Mouse (Mus musculus): Measurements from ENCODE around the gene Slco4a1. TPM values are rescaled to one million over a fixed set of nuclear protein-coding genes. Genes with fewer than 3 reads are reported as not detected.

The Slco4a1 gene
- polyA plus RNA-seq, 1 experiment from 2014 or later, result 0.59 TPM

DNA sequence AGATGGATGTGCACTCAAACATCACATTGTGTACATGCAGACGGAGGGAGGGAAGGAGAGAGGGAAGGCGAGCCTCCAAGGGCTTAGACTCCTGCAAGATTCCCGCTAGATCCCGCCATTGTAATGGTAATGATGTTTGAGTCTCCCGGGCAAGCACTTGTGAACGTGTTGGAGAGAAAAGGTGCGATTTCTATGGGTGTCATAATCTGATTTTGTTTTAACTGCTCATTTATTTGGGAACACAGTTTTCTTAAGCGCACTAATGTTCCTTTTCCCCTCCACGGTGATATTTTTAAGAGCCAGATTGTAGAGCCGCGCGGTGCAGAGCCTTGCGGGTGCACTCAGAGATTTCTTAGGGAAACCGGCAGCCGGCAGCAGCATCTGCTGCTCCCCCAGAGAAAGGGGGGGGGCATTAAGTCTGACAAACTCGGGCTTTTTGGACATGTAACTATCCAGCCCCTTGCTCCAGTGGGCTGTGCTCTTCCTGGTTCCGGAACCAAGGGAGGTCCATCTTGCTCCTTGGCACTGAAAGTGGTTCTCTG, 32.2 kb downstream of the Slco4a1 start:
- DNase-seq (ENCODE audit: low spot score), result no peak
- peaks cover 19% of the 10 kb centered on the region for H3K4me1 ChIP-seq
- WGBS, result 17% methylated on average over 17 of the region's 17 CpGs
- H3K36me3 ChIP-seq, result no peaks in the 10 kb centered on the region
- no peak overlapping the region for H3K27ac ChIP-seq
- H3K9me3 ChIP-seq, result no peaks in the 10 kb centered on the region
- no peak overlapping the region for H3K4me3 ChIP-seq
- H3K27me3 ChIP-seq (ENCODE audit: insufficient read depth, poor library complexity, severe bottlenecking), result peaks cover 70% of the 10 kb centered on the region

DNA sequence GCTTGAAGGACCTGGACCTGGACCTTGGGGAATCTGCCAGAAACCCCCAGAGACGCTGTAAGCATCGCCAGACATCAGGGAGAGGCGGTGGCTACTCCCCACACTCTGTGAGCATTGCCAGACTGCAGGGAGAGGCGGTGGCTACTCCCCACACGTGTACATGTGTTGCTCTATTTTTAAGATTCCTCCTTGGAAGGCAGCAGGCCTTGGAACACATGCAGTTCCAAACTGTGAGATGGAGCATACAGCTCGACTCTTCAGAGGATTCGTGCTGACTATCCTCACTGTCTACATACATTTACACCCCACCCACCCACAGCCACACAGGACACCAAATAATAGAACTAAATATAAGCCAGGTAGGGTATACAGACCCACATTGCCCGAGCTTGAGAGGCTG, 39.9 kb downstream of the Slco4a1 start:
- Histone ChIP-seq H3K4me1 (peaks cover 31% of the 10 kb centered on the region), H3K36me3 (no peaks in the 10 kb centered on the region), H3K27ac (no peak overlapping the region), H3K9me3 (no peaks in the 10 kb centered on the region), H3K27me3 (ENCODE audit: insufficient read depth, poor library complexity, severe bottlenecking) (peaks cover 68% of the 10 kb centered on the region), H3K4me3 (no peak overlapping the region)
- 71% methylated on average over 8 of the region's 8 CpGs for WGBS
- no peak for DNase-seq (ENCODE audit: low spot score)

DNA sequence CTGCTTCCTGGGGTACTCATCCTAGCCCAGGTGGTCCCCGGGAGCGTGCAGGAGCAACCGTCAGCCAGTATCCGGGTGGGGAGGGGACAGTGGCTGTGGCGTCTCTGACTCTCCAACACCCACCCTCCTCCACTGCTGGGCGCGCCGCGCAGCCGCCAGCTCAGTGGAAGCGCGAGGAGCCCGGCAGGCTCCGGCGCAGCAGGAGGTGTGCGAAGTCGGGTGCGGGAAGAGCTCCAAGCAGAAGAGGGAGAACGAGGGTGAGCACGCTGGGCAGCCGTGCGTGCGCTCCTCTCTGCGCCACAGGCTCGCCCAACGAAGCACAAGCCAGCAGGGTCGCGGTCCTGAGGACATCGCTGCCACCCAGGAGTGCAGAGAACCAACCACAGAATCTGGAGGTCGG, 43.7 kb downstream of the Slco4a1 start, which contains the start of gene Ntsr1:
TSS of gene Ntsr1 (plus strand) at position 236 of the 400 bp plus-strand sequence.
- Histone ChIP-seq H3K4me1 (peaks cover 38% of the 10 kb centered on the region), H3K9me3 (no peaks in the 10 kb centered on the region), H3K27ac (peak within 1 kb of the TSS; percentile 6; the same call in 1 of the 2 replicates), H3K27me3 (ENCODE audit: insufficient read depth, poor library complexity, severe bottlenecking) (peaks cover 73% of the 10 kb centered on the region), H3K36me3 (no peaks in the 10 kb centered on the region), H3K4me3 (peak within 1 kb of the TSS; percentile 53)
- no peak for DNase-seq (ENCODE audit: low spot score)
- WGBS, result under 1% methylated on average over 30 of the region's 30 CpGs

DNA sequence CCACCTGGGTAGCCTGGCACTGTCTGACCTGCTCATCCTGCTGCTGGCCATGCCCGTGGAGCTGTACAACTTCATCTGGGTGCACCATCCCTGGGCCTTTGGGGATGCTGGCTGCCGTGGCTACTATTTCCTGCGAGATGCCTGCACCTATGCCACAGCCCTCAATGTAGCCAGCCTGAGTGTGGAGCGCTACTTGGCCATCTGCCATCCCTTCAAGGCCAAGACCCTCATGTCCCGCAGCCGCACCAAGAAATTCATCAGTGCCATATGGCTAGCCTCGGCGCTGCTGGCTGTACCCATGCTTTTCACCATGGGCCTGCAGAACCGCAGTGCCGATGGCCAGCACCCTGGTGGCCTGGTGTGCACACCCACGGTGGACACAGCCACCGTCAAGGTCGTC, 44.7 kb downstream of the Slco4a1 start:
- Histone ChIP-seq H3K36me3 (no peaks in the 10 kb centered on the region), H3K27me3 (ENCODE audit: insufficient read depth, poor library complexity, severe bottlenecking) (peaks cover 74% of the 10 kb centered on the region), H3K27ac (no peak overlapping the region), H3K4me1 (peaks cover 38% of the 10 kb centered on the region), H3K4me3 (0 out of 2 replicates have a peak overlapping the region, but pooled peaks have one; percentile 2), H3K9me3 (no peaks in the 10 kb centered on the region)
- no peak for DNase-seq (ENCODE audit: low spot score)
- 31% methylated on average over 13 of the region's 13 CpGs for WGBS

DNA sequence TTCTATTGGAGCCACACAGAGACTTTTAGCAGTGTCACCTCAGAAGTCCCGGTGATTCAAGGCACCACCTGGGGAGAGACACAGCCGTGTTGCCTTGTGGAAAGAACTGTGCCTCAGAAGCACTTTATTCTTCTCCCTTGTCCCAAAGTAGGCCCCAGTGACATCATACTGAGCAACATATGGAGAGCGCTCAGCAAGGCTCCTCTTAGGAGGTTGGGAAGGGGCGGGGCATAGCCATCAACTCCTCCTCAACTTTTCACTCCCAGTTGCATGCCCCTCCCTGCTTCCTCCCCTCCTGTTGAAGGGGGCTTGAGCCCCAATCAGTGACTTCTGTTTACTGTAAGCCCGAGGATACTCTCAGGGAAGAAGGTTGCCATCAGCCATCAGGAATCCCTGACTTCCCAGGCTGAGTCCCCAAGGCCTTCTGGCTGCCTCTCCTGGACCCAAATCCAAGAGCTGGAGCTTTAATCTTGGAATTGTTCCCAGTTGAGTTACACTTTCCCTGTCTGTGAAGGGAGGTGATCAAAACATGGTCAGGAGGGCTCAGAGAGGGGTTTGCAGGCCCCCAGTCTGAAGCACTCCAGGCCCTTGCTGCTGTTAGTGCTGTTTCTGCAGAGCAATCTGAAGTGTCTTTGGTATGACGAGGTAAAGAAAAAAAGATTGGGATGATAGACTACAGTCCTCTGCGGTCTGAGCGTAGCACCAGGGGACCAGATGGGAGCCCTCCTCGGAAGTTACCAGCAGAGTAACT, 45.3 kb downstream of the Slco4a1 start:
- Histone ChIP-seq H3K4me1 (peaks cover 38% of the 10 kb centered on the region), H3K9me3 (no peaks in the 10 kb centered on the region), H3K36me3 (no peaks in the 10 kb centered on the region), H3K4me3 (0 out of 2 replicates have a peak overlapping the region, but pooled peaks have one; percentile 2), H3K27me3 (ENCODE audit: insufficient read depth, poor library complexity, severe bottlenecking) (peaks cover 74% of the 10 kb centered on the region), H3K27ac (no peak overlapping the region)
- DNase-seq (ENCODE audit: low spot score), result no peak
- WGBS, result 26% methylated on average over 9 of the region's 9 CpGs

DNA sequence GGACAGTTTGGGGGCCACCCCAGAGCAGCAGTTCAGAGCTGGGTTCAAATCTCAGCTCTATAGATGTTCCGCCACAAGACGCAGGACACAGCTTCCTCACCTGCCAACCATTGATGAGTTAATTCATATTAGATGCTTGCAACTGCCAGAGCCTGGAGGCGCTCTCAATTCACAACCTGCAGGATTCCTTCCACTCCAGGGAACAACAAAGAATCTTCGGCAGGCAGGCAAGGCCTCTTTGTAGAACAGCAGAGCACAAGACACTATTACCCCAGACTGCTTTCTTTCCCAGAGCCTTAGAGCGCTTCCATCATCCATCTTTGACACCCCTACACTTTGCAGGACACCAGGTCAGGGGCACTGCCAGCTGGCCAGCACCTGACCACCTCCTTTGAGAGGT, 50.2 kb downstream of the Slco4a1 start:
- Histone ChIP-seq H3K9me3 (no peaks in the 10 kb centered on the region), H3K27me3 (ENCODE audit: insufficient read depth, poor library complexity, severe bottlenecking) (peaks cover 46% of the 10 kb centered on the region), H3K4me1 (peaks cover 20% of the 10 kb centered on the region), H3K4me3 (no peak overlapping the region), H3K36me3 (no peaks in the 10 kb centered on the region), H3K27ac (no peak overlapping the region)
- 79% methylated on average over 5 of the region's 5 CpGs for WGBS
- no peak for DNase-seq (ENCODE audit: low spot score)

DNA sequence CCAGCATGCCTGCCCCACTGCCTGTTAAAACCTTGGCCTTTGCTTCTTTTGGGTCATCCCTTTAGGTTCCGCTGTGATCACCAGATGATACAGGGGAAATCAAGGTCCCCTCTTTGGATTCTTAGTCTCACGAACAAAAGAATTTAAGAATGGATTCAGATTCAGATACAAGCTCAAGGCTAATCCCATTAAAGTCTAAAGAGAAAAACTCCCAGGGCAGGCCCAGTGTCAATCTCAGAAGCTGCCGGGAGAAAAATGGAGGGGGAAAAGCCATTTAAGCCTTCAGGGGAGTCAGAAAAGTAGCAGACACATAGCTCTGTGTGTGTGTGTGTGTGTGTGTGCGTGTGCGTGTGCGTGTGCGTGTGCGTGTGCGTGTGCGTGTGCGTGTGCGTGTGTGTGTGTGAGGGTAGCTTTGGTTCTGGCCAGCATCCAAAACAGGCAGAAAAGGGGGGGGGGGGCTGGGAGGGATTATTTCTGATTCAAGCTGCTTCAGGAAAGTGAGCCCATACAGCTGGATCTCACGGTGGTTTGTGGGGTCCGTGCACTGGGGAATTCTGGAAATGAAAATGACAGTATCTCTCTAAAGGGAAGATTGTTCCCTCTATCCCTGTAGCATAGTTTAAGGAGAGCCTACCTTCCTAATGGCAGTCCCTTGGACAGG, 52.5 kb downstream of the Slco4a1 start:
- H3K36me3 ChIP-seq, result no peaks in the 10 kb centered on the region
- no peaks in the 10 kb centered on the region for H3K9me3 ChIP-seq
- H3K27ac ChIP-seq, result no peak overlapping the region
- 83% methylated on average over 14 of the region's 14 CpGs for WGBS
- H3K4me3 ChIP-seq, result no peak overlapping the region
- peaks cover 30% of the 10 kb centered on the region; the same call in 1 of the 2 replicates for H3K27me3 ChIP-seq (ENCODE audit: insufficient read depth, poor library complexity, severe bottlenecking)
- peaks cover 30% of the 10 kb centered on the region for H3K4me1 ChIP-seq
- no peak for DNase-seq (ENCODE audit: low spot score)

DNA sequence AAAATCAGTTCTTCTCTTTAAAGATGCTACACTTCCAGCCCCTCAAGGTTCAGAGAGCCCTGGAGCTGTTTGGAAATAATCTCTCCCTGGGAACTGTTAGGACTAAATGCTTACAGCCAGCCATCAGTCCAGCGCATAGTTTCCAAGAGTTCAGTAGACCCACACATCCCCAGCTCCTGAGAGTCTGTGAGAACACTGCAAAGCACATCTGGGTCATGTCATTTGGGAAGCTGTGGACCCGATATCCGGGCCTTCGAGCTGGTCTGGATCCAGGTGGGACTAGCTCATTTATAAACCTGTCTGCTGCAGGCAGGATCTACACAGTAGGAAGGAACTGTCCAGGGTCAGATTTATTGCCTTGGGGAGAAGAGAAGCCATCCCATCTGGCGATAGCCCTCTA, 54.8 kb downstream of the Slco4a1 start:
- no peak overlapping the region for H3K4me3 ChIP-seq
- no peak for DNase-seq (ENCODE audit: low spot score)
- no peak overlapping the region for H3K27ac ChIP-seq
- peaks cover 41% of the 10 kb centered on the region for H3K4me1 ChIP-seq
- H3K9me3 ChIP-seq, result no peaks in the 10 kb centered on the region
- H3K36me3 ChIP-seq, result no peaks in the 10 kb centered on the region
- H3K27me3 ChIP-seq (ENCODE audit: insufficient read depth, poor library complexity, severe bottlenecking), result peaks cover 36% of the 10 kb centered on the region; the same call in 1 of the 2 replicates
- WGBS, result 73% methylated on average over 5 of the region's 5 CpGs

DNA sequence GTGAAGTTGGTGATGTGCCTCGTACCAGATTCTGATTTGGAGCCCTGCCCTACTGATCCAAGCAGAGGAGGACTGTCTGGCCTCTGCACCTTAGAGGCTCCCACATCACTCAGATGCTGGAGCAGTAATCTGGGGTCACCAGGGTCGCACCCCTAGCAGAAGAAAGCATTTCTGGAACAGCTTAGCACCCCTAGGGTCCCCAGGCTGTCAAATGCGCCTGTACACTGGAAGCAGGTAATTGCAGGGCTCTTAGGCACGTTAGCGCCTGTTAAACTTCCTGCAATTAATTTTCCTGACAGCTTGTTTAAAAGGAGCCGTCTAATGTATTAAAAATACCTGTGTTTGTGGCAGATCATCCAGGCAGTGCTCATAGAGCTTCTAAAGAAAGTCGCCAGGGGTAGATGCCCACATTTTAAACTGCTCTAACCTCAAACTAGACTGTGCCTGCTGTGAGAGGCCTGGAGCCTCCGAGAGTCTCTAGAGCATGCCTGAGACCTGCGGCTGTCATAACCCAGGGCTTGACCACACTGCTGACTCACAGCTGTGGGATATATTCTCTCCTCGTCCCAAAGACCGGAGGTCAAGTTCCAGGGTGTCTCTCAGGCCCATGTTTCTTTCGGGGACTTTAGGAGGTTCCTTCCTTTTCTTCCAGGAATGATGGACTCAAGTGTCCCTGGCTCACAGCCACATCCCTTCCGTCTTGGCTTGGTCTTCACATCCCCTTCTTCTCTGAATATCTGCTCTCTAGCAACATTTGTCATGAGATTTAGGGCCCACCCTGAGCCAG, 56.0 kb downstream of the Slco4a1 start:
- Histone ChIP-seq H3K4me1 (peaks cover 39% of the 10 kb centered on the region), H3K27ac (no peak overlapping the region), H3K27me3 (ENCODE audit: insufficient read depth, poor library complexity, severe bottlenecking) (peaks cover 25% of the 10 kb centered on the region; the same call in 1 of the 2 replicates), H3K36me3 (no peaks in the 10 kb centered on the region), H3K4me3 (no peak overlapping the region), H3K9me3 (no peaks in the 10 kb centered on the region)
- no peak for DNase-seq (ENCODE audit: low spot score)
- 56% methylated on average over 13 of the region's 13 CpGs for WGBS

DNA sequence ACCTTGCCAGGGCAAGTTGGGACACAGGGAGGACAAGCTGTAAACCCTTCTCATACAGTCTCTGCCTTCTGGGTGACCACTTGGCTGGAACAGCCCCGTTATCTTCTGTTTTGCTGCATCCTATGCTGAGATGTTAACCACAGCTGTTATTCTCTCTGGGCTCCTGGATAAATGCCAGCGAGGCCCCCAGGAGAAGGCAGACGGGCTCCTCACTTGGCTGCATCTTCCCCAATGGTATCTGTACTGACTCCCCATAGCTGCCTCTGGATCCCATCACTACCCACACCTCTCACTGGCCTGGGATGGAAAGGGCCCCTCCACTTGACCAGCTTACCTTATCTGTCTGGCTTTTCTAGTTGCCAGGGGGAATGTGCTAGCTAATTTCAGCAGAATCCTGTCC, 57.0 kb downstream of the Slco4a1 start:
- DNase-seq (ENCODE audit: low spot score), result no peak
- peaks cover 38% of the 10 kb centered on the region for H3K4me1 ChIP-seq

DNA sequence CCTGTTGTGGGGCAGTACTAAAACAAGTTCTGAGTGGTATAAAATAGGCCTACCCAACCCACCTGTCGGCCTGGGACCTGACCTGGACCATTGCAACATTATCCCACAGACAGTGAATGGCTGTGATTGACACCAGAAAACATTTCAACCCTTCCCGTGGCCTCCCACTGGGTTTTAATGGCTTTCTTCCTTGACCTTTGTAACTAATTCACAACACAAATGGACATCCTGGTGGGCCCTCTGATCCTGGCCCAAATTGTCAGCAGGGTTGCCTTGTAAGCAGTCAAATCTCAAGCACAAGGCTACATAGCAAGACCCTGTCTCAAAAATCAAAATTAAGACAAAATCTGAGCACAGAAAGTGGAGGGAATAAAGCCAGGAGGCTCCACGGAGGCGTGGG, 57.8 kb downstream of the Slco4a1 start:
- 51% methylated on average over 4 of the region's 4 CpGs for WGBS

More for the DNA sequence above, 57.0 kb downstream of the Slco4a1 start:
- H3K36me3 ChIP-seq, result no peaks in the 10 kb centered on the region
- H3K9me3 ChIP-seq, result no peaks in the 10 kb centered on the region
- 29% methylated on average over 3 of the region's 3 CpGs for WGBS
- H3K4me3 ChIP-seq, result no peak overlapping the region
- H3K27ac ChIP-seq, result no peak overlapping the region
- peaks cover 24% of the 10 kb centered on the region; the same call in 1 of the 2 replicates for H3K27me3 ChIP-seq (ENCODE audit: insufficient read depth, poor library complexity, severe bottlenecking)

DNA sequence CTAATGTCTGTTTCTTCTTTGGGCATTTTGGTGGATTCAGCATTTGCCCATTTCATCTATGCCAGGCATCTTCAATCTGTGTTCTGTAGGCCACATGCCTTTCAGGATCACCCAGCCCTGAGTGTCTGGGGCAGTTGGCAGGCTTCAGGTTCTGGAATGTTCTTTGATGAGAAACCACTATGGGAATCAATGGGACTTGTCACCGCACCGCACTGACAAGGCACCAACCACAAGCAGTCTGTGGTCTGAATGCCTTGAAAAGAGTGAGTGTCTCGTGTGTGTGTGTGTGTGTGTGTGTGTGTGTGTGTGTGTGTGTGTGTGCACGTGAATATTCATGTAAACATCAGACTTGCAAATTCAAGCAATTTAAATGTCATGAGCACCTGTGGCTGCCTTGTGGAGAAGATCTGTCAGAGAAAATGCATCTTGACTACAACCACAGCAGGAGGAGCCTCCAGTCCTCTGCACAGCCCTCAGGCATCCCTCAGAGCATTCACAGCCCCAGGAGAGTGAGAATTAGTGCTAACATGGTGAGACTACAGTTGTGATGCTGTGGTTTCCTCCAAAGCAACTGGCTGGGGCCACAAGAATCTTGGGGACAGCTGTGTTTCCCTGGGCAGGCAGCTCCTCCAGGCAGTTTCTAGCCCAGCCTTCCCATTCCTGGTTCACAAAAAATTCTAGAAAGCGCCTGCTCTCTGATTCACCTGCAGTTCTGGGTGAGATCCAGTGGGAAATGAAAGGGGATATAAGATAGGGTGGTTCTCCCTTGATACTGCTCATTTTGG, 65.6 kb downstream of the Slco4a1 start:
- WGBS, result 52% methylated on average over 5 of the region's 5 CpGs
- Histone ChIP-seq H3K9me3 (no peaks in the 10 kb centered on the region), H3K4me1 (no peaks in the 10 kb centered on the region), H3K36me3 (no peaks in the 10 kb centered on the region), H3K27ac (no peak overlapping the region), H3K4me3 (no peak overlapping the region), H3K27me3 (ENCODE audit: insufficient read depth, poor library complexity, severe bottlenecking) (peaks cover 40% of the 10 kb centered on the region)
- DNase-seq (ENCODE audit: low spot score), result no peak

More for the DNA sequence above, 57.8 kb downstream of the Slco4a1 start:
- H3K27me3 ChIP-seq (ENCODE audit: insufficient read depth, poor library complexity, severe bottlenecking), result peaks cover 24% of the 10 kb centered on the region; the same call in 1 of the 2 replicates
- DNase-seq (ENCODE audit: low spot score), result no peak
- peaks cover 38% of the 10 kb centered on the region for H3K4me1 ChIP-seq
- H3K4me3 ChIP-seq, result no peak overlapping the region
- H3K9me3 ChIP-seq, result no peaks in the 10 kb centered on the region
- no peak overlapping the region for H3K27ac ChIP-seq
- no peaks in the 10 kb centered on the region for H3K36me3 ChIP-seq

Measured in heart, embryonic 10.5 days (tissue).